Mouse (Mus musculus) gastrocnemius, adult 2 months (tissue): ENCODE results near the gene Gfi1. TPM values are rescaled to one million over a fixed set of nuclear protein-coding genes. Genes with fewer than 3 reads are reported as not detected.

Experiments used
- DNase-seq: peaks from one replicate; pipeline ENCODE4 v3.0.0; 2022
- H3K27ac ChIP-seq: fragments of 200-600 bp; 2 replicates; pipeline ENCODE4 v1.8.1; 2022; ENCODE audit warnings: mild to moderate bottlenecking
- H3K4me3 ChIP-seq: fragments of 200-600 bp; 2 replicates; pipeline ENCODE4 v1.8.1; 2022; ENCODE audit warnings: mild to moderate bottlenecking, moderate library complexity
- CTCF ChIP-seq: fragments of 200-600 bp; IDR thresholded peaks from 2 replicates; pipeline ENCODE4 v1.8.1; 2022; ENCODE audit warnings: antibody characterized with exemption, mild to moderate bottlenecking, moderate library complexity
- intact Hi-C: fragments of 180-260 bp; cut with DNase I; formaldehyde crosslinking; loops from one replicate; pipeline ENCODE4 v1.15.1; 2025
- total RNA-seq, 2 experiments: library from RNA; stranded (reverse); gene quantifications; 2 replicates each; pipeline ENCODE4 v1.2.3; 2021

Gfi1 gene
- total RNA-seq, 2 experiments from 2014 or later, result not detected

- TF ChIP-seq CTCF, result no peak
- Histone ChIP-seq H3K27ac (no peak overlapping the region), H3K4me3 (no peak overlapping the region)
- intact Hi-C loops, result no loop called here
- DNase-seq, result no peak
Observed at GRCm38 (mm10) chr5:107687161-107687560, 38.7 kb downstream of the Gfi1 start.

- H3K4me3 ChIP-seq, result no peak overlapping the region
- no peak for DNase-seq
- H3K27ac ChIP-seq, result no peak overlapping the region
- no peak; the same call in 1 of the 2 replicates for TF ChIP-seq CTCF
- intact Hi-C loops, result no loop called here
Observed at GRCm38 (mm10) chr5:107684380-107684779, 41.5 kb downstream of the Gfi1 start.

GRCm38 (mm10) chr5:107681300-107681699 is 44.5 kb downstream of the Gfi1 start:
- Histone ChIP-seq H3K4me3 (no peak overlapping the region), H3K27ac (no peak overlapping the region)
- DNase-seq, result no peak
- intact Hi-C loops, result no loop called here
- TF ChIP-seq CTCF, result no peak

- no peak overlapping the region for H3K4me3 ChIP-seq
- H3K27ac ChIP-seq, result no peak overlapping the region
- no peak for TF ChIP-seq CTCF
- DNase-seq, result no peak
- intact Hi-C loops, result no loop called here
Observed at GRCm38 (mm10) chr5:107678392-107678791, 47.4 kb downstream of the Gfi1 start.

Other genes with a start within 250 kb of the Gfi1 start
- gene Gm42669, start 218.4 kb downstream of the Gfi1 start, total RNA-seq, result under 1 TPM in 1 of 2 experiments, not detected in 1; 0.08 TPM
- under 1 TPM in 1 of 2 experiments, not detected in 1; 0.11 TPM for gene 1700028K03Rik, start 191.3 kb downstream of the Gfi1 start, total RNA-seq
- gene Rpap2, start 128.7 kb downstream of the Gfi1 start, total RNA-seq, result 10 to 100 TPM; 13.5 to 13.9 TPM
- 1 to 10 TPM; 4.4 to 6.2 TPM for gene Glmn, start 128.1 kb downstream of the Gfi1 start, total RNA-seq
- not detected for gene Ube2d2b, start 104.1 kb upstream of the Gfi1 start, total RNA-seq
- gene Evi5, start 149.1 kb upstream of the Gfi1 start, total RNA-seq, result 10 to 100 TPM; 16.6 to 17.5 TPM
- 10 to 100 TPM; 41.0 to 42.5 TPM for gene Rpl5, start 174.5 kb upstream of the Gfi1 start, total RNA-seq